Mouse (Mus musculus): Measurements from ENCODE around the gene Klhdc2. TPM values are rescaled to one million over a fixed set of nuclear protein-coding genes. Genes with fewer than 3 reads are reported as not detected.

Gene Klhdc2
- total and polyA plus RNA-seq, 2 experiments from 2014 or later: 128 to 168 TPM

DNA sequence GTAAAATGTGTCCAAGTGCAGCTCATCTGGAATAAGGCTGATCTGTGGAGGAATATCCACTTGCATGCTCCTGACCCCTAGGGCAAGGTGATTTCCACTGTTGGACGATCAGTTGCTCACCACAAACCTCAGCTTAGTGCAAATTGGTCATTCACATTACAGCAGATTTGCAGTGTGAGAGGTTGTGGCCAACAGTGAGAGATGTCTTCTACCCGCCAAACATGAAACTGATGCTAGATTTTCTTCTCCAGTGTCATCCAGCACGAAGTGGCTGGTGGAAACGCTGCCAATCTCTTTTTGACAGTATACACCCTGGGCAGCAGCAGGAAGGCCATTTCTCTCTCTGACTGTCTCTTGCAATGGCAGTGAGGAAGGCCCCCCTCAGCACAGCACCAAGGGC is 830 bp upstream of the Klhdc2 start:
- Histone ChIP-seq H3K36me3 (replicated peaks; ENCODE audit: control insufficient read depth, insufficient read depth, low read length) (no peaks in the 10 kb centered on the region), H3K4me1 (ENCODE audit: control insufficient read depth, insufficient read depth) (peaks cover 20% of the 10 kb centered on the region; the same call in 1 of the 2 replicates), H3K27ac (ENCODE audit: low read depth) (0 out of 2 replicates have a peak overlapping the region, but pooled peaks have one; percentile 96), H3K9me3 (replicated peaks; ENCODE audit: control insufficient read depth, low read length) (no peaks in the 10 kb centered on the region), H3K27me3 (ENCODE audit: control insufficient read depth, insufficient read depth, low read length) (no peaks in the 10 kb centered on the region), H3K9ac (replicated peaks; ENCODE audit: low read depth, low read length) (no peak overlapping the region), H3K4me3 (ENCODE audit: low read depth, low read length) (0 out of 2 replicates have a peak overlapping the region, but pooled peaks have one; percentile 93), H3K4me2 (ENCODE audit: low read depth, low read length) (peak overlapping the region; percentile 86; the same call in 1 of the 2 replicates)
- no peak for TF ChIP-seq CTCF (IDR thresholded peaks at IDR 0.05; ENCODE audit: low read depth)
- TF ChIP-seq EP300 (IDR thresholded peaks at IDR 0.05; ENCODE audit: low read depth): no peak
- ATAC-seq (ENCODE audit: insufficient read depth, low read depth) (no peak), DNase-seq (ENCODE audit: low spot score) (no peak)
- 88% methylated on average over 4 of the region's 4 CpGs for WGBS

DNA sequence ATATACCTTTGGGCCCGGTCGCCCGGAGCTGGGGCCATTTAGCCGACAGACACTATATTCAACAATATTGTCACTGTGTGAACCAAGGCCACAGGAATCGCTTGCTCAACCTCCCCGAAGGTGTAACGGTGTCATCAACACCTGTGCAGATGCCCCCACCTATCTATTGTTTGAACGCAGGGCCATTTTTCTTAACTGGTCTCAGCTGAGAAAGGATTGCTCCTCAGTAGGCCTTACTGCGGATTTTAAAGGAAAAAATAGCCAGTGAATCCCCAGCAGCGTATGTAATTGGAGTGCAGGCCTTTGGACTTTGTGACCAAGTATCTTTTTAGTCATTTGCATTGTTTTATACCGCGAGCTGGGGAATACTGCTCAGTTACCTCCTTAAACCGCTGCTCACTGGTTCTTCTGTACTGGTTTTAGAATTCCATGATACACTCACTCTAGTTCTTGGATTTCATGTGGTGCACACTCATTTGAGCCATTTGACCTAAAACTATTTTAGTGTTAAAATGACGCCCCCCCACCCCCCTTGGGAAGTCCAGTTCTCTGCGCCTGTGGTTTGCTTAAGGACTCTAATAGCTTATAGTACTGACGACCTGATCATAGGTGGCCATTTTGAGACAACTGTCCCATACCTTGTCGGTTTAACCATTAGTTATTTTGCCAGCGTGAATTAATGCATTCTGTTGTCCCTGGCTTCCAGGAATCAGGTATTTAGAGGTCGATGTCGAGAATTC is 1.1 kb downstream of the Klhdc2 start:
- ATAC-seq (ENCODE audit: insufficient read depth, low read depth) (no peak), DNase-seq (ENCODE audit: low spot score) (no peak)
- H3K27ac ChIP-seq (ENCODE audit: low read depth): peak overlapping the region; percentile 96
- H3K4me1 ChIP-seq (ENCODE audit: control insufficient read depth, insufficient read depth): peaks cover 20% of the 10 kb centered on the region; the same call in 1 of the 2 replicates
- WGBS: 19% methylated on average over 20 of the region's 20 CpGs
- H3K4me3 ChIP-seq (ENCODE audit: low read depth, low read length): peak overlapping the region; percentile 93
- peak overlapping the region; percentile 86 for H3K4me2 ChIP-seq (ENCODE audit: low read depth, low read length)
- H3K27me3 ChIP-seq (ENCODE audit: control insufficient read depth, insufficient read depth, low read length): no peaks in the 10 kb centered on the region
- TF ChIP-seq EP300 (IDR thresholded peaks at IDR 0.05; ENCODE audit: low read depth): no peak
- H3K36me3 ChIP-seq (replicated peaks; ENCODE audit: control insufficient read depth, insufficient read depth, low read length): peaks cover 13% of the 10 kb centered on the region
- no peaks in the 10 kb centered on the region for H3K9me3 ChIP-seq (replicated peaks; ENCODE audit: control insufficient read depth, low read length)
- H3K9ac ChIP-seq (replicated peaks; ENCODE audit: low read depth, low read length): peak overlapping the region; percentile 88

DNA sequence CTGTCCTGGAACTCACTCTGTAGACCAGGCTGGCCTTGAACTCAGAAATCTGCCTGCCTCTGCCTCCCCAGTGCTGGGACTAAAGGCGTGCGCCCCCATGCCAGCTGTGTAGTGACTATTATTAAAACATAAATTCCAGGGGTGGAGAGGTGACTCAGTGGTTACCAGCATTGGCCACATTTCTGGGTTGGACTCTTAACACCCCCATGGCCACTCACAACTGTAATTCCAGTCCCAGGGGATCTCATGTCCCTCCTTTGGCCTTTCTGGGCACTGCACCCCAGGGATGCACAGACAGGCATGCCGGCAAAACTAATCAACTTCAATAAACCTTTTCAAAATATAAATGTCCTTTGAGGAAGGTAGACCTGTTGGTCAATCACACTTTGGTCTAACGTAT is 1.8 kb downstream of the Klhdc2 start:
- DNase-seq (ENCODE audit: low spot score) (no peak), ATAC-seq (ENCODE audit: insufficient read depth, low read depth) (no peak)
- Histone ChIP-seq H3K4me2 (ENCODE audit: low read depth, low read length) (peak overlapping the region; percentile 86; the same call in 1 of the 2 replicates), H3K9me3 (replicated peaks; ENCODE audit: control insufficient read depth, low read length) (no peaks in the 10 kb centered on the region), H3K9ac (replicated peaks; ENCODE audit: low read depth, low read length) (no peak overlapping the region), H3K4me1 (ENCODE audit: control insufficient read depth, insufficient read depth) (peaks cover 20% of the 10 kb centered on the region; the same call in 1 of the 2 replicates), H3K27ac (ENCODE audit: low read depth) (no peak overlapping the region), H3K27me3 (ENCODE audit: control insufficient read depth, insufficient read depth, low read length) (no peaks in the 10 kb centered on the region), H3K4me3 (ENCODE audit: low read depth, low read length) (peak overlapping the region; percentile 93; the same call in 1 of the 2 replicates), H3K36me3 (replicated peaks; ENCODE audit: control insufficient read depth, insufficient read depth, low read length) (peaks cover 18% of the 10 kb centered on the region)
- no peak for TF ChIP-seq EP300 (IDR thresholded peaks at IDR 0.05; ENCODE audit: low read depth)
- TF ChIP-seq CTCF (IDR thresholded peaks at IDR 0.05; ENCODE audit: low read depth): peak; percentile 1; the same call in 1 of the 2 replicates
- WGBS: 85% methylated on average over 4 of the region's 4 CpGs

DNA sequence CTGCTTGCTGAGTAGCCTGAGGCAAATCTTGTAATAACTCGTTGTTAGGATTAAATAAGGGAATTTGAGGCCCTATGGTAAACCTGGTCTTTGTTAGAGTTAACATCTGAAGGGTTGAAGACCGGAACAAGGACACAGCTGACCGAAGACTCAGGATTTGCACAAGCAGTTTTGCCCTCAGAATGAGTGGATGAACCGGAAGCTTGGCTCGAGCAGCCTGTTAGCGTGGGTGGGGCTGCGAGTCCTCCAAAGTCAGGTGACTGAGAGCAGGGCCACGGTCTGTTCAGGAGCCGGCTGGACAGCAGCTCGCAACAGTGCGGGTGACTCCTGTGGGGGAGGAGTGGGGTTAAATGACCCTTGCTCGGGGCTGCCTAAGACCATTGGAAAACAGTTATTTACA is 2.8 kb downstream of the Klhdc2 start:
- H3K9me3 ChIP-seq (replicated peaks; ENCODE audit: control insufficient read depth, low read length): no peaks in the 10 kb centered on the region
- no peak overlapping the region for H3K4me3 ChIP-seq (ENCODE audit: low read depth, low read length)
- no peak overlapping the region for H3K27ac ChIP-seq (ENCODE audit: low read depth)
- 32% methylated on average over 12 of the region's 12 CpGs for WGBS
- no peak overlapping the region for H3K9ac ChIP-seq (replicated peaks; ENCODE audit: low read depth, low read length)
- TF ChIP-seq CTCF (IDR thresholded peaks at IDR 0.05; ENCODE audit: low read depth): no peak
- no peak for TF ChIP-seq EP300 (IDR thresholded peaks at IDR 0.05; ENCODE audit: low read depth)
- peak overlapping the region; percentile 11 for H3K4me2 ChIP-seq (ENCODE audit: low read depth, low read length)
- ATAC-seq (ENCODE audit: insufficient read depth, low read depth): no peak
- DNase-seq (ENCODE audit: low spot score): peak; percentile 25
- peaks cover 26% of the 10 kb centered on the region for H3K36me3 ChIP-seq (replicated peaks; ENCODE audit: control insufficient read depth, insufficient read depth, low read length)
- peaks cover 20% of the 10 kb centered on the region; the same call in 1 of the 2 replicates for H3K4me1 ChIP-seq (ENCODE audit: control insufficient read depth, insufficient read depth)
- H3K27me3 ChIP-seq (ENCODE audit: control insufficient read depth, insufficient read depth, low read length): no peaks in the 10 kb centered on the region

DNA sequence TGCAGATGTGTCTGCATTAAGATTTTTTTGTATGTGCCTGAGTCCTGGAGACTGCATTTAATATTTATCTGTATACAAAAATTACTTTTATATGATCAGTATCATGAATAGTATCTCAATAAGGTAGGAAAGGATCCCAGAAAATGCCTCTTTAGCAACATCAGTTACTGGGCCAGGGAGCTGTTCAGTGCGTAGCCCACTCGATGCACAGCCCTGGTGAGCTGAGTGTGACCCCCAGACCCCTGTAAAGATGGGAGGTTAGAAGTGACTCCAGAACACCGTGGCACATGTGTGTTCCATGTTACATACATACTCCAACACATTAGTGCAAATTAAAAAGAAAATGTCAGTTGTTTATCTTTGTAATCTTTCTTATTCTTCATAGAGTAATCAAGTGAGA is 3.4 kb downstream of the Klhdc2 start:
- TF ChIP-seq CTCF (IDR thresholded peaks at IDR 0.05; ENCODE audit: low read depth) (no peak), EP300 (IDR thresholded peaks at IDR 0.05; ENCODE audit: low read depth) (no peak)
- peaks cover 20% of the 10 kb centered on the region; the same call in 1 of the 2 replicates for H3K4me1 ChIP-seq (ENCODE audit: control insufficient read depth, insufficient read depth)
- H3K27ac ChIP-seq (ENCODE audit: low read depth): no peak overlapping the region
- DNase-seq (ENCODE audit: low spot score): no peak
- WGBS: 84% methylated on average over 3 of the region's 3 CpGs
- no peak for ATAC-seq (ENCODE audit: insufficient read depth, low read depth)
- no peaks in the 10 kb centered on the region for H3K9me3 ChIP-seq (replicated peaks; ENCODE audit: control insufficient read depth, low read length)
- H3K36me3 ChIP-seq (replicated peaks; ENCODE audit: control insufficient read depth, insufficient read depth, low read length): peaks cover 31% of the 10 kb centered on the region
- no peak overlapping the region for H3K4me3 ChIP-seq (ENCODE audit: low read depth, low read length)
- no peaks in the 10 kb centered on the region for H3K27me3 ChIP-seq (ENCODE audit: control insufficient read depth, insufficient read depth, low read length)
- no peak overlapping the region for H3K4me2 ChIP-seq (ENCODE audit: low read depth, low read length)
- H3K9ac ChIP-seq (replicated peaks; ENCODE audit: low read depth, low read length): no peak overlapping the region
